Mouse (Mus musculus): Measurements from ENCODE around the gene Tmem135. TPM values are rescaled to one million over a fixed set of nuclear protein-coding genes. Genes with fewer than 3 reads are reported as not detected.

The Tmem135 gene
- polyA plus RNA-seq, 1 experiment: 27.6 TPM

GRCm38 (mm10) chr7:89258832-89259231 lies 145.2 kb downstream of the Tmem135 start:
- WGBS: 91% methylated on average over 2 of the region's 2 CpGs
- Histone ChIP-seq H3K36me3 (ENCODE audit: control insufficient read depth, insufficient read depth, low read length) (no peaks in the 10 kb centered on the region), H3K4me3 (ENCODE audit: extremely low read depth, insufficient read depth, insufficient read length) (no peak overlapping the region), H3K27ac (ENCODE audit: insufficient read depth, low read length) (no peak overlapping the region), H3K27me3 (ENCODE audit: control insufficient read depth, insufficient read depth, low read length) (no peaks in the 10 kb centered on the region), H3K4me1 (ENCODE audit: control insufficient read depth, insufficient read depth, insufficient read length) (no peaks in the 10 kb centered on the region)
- DNase-seq (ENCODE audit: low read depth in 1 of 2, low spot score in 2 of 2): no peak
- TF ChIP-seq POLR2A (IDR thresholded peaks at IDR 0.05; ENCODE audit: low read depth, low read length) (no peak), CTCF (IDR thresholded peaks at IDR 0.05; ENCODE audit: extremely low read depth, insufficient read depth, insufficient read length, insufficient replicate concordance) (no peak)

- Histone ChIP-seq H3K27ac (ENCODE audit: insufficient read depth, low read length) (no peak overlapping the region), H3K4me1 (ENCODE audit: control insufficient read depth, insufficient read depth, insufficient read length) (no peaks in the 10 kb centered on the region; the same call in 1 of the 2 replicates), H3K27me3 (ENCODE audit: control insufficient read depth, insufficient read depth, low read length) (no peaks in the 10 kb centered on the region), H3K36me3 (ENCODE audit: control insufficient read depth, insufficient read depth, low read length) (no peaks in the 10 kb centered on the region), H3K4me3 (ENCODE audit: extremely low read depth, insufficient read depth, insufficient read length) (no peak overlapping the region)
- TF ChIP-seq CTCF (IDR thresholded peaks at IDR 0.05; ENCODE audit: extremely low read depth, insufficient read depth, insufficient read length, insufficient replicate concordance) (no peak), POLR2A (IDR thresholded peaks at IDR 0.05; ENCODE audit: low read depth, low read length) (no peak)
- WGBS: 87% methylated on average over 4 of the region's 4 CpGs
- DNase-seq (ENCODE audit: low read depth in 1 of 2, low spot score in 2 of 2): no peak
Measured at GRCm38 (mm10) chr7:89257871-89258502, 146.0 kb downstream of the Tmem135 start.

GRCm38 (mm10) chr7:89253772-89254171 lies 150.2 kb downstream of the Tmem135 start:
- Histone ChIP-seq H3K27me3 (ENCODE audit: control insufficient read depth, insufficient read depth, low read length) (no peaks in the 10 kb centered on the region), H3K27ac (ENCODE audit: insufficient read depth, low read length) (no peak overlapping the region), H3K4me1 (ENCODE audit: control insufficient read depth, insufficient read depth, insufficient read length) (no peaks in the 10 kb centered on the region; the same call in 1 of the 2 replicates), H3K4me3 (ENCODE audit: extremely low read depth, insufficient read depth, insufficient read length) (no peak overlapping the region), H3K36me3 (ENCODE audit: control insufficient read depth, insufficient read depth, low read length) (no peaks in the 10 kb centered on the region)
- 54% methylated on average over 3 of the region's 3 CpGs for WGBS
- TF ChIP-seq CTCF (IDR thresholded peaks at IDR 0.05; ENCODE audit: extremely low read depth, insufficient read depth, insufficient read length, insufficient replicate concordance): no peak
- no peak for TF ChIP-seq POLR2A (IDR thresholded peaks at IDR 0.05; ENCODE audit: low read depth, low read length)
- no peak for DNase-seq (ENCODE audit: low read depth in 1 of 2, low spot score in 2 of 2)

- no peak overlapping the region for H3K27ac ChIP-seq (ENCODE audit: insufficient read depth, low read length)
- H3K27me3 ChIP-seq (ENCODE audit: control insufficient read depth, insufficient read depth, low read length): no peaks in the 10 kb centered on the region
- WGBS: 49% methylated on average over 2 of the region's 2 CpGs
- no peak for TF ChIP-seq POLR2A (IDR thresholded peaks at IDR 0.05; ENCODE audit: low read depth, low read length)
- TF ChIP-seq CTCF (IDR thresholded peaks at IDR 0.05; ENCODE audit: extremely low read depth, insufficient read depth, insufficient read length, insufficient replicate concordance): no peak
- H3K4me3 ChIP-seq (ENCODE audit: extremely low read depth, insufficient read depth, insufficient read length): no peak overlapping the region
- no peaks in the 10 kb centered on the region for H3K36me3 ChIP-seq (ENCODE audit: control insufficient read depth, insufficient read depth, low read length)
- no peaks in the 10 kb centered on the region; the same call in 1 of the 2 replicates for H3K4me1 ChIP-seq (ENCODE audit: control insufficient read depth, insufficient read depth, insufficient read length)
- no peak for DNase-seq (ENCODE audit: low read depth in 1 of 2, low spot score in 2 of 2)
Measured at GRCm38 (mm10) chr7:89253317-89253716, 150.7 kb downstream of the Tmem135 start.

GRCm38 (mm10) chr7:89251880-89252453 lies 152.1 kb downstream of the Tmem135 start:
- no peaks in the 10 kb centered on the region for H3K27me3 ChIP-seq (ENCODE audit: control insufficient read depth, insufficient read depth, low read length)
- no peak overlapping the region for H3K27ac ChIP-seq (ENCODE audit: insufficient read depth, low read length)
- WGBS: 91% methylated on average over 4 of the region's 4 CpGs
- TF ChIP-seq POLR2A (IDR thresholded peaks at IDR 0.05; ENCODE audit: low read depth, low read length) (no peak), CTCF (IDR thresholded peaks at IDR 0.05; ENCODE audit: extremely low read depth, insufficient read depth, insufficient read length, insufficient replicate concordance) (no peak)
- no peak overlapping the region for H3K4me3 ChIP-seq (ENCODE audit: extremely low read depth, insufficient read depth, insufficient read length)
- H3K36me3 ChIP-seq (ENCODE audit: control insufficient read depth, insufficient read depth, low read length): no peaks in the 10 kb centered on the region
- DNase-seq (ENCODE audit: low read depth in 1 of 2, low spot score in 2 of 2): no peak
- H3K4me1 ChIP-seq (ENCODE audit: control insufficient read depth, insufficient read depth, insufficient read length): peaks cover 4% of the 10 kb centered on the region; the same call in 1 of the 2 replicates

- Histone ChIP-seq H3K27me3 (ENCODE audit: control insufficient read depth, insufficient read depth, low read length) (no peaks in the 10 kb centered on the region), H3K4me1 (ENCODE audit: control insufficient read depth, insufficient read depth, insufficient read length) (peaks cover 5% of the 10 kb centered on the region; the same call in 1 of the 2 replicates), H3K27ac (ENCODE audit: insufficient read depth, low read length) (no peak overlapping the region), H3K36me3 (ENCODE audit: control insufficient read depth, insufficient read depth, low read length) (no peaks in the 10 kb centered on the region), H3K4me3 (ENCODE audit: extremely low read depth, insufficient read depth, insufficient read length) (no peak overlapping the region)
- TF ChIP-seq CTCF (IDR thresholded peaks at IDR 0.05; ENCODE audit: extremely low read depth, insufficient read depth, insufficient read length, insufficient replicate concordance) (no peak), POLR2A (IDR thresholded peaks at IDR 0.05; ENCODE audit: low read depth, low read length) (no peak)
- WGBS: 8% methylated on average over 7 of the region's 7 CpGs
- peak; percentile 53 to 71 for DNase-seq (ENCODE audit: low read depth in 1 of 2, low spot score in 2 of 2)
Measured at GRCm38 (mm10) chr7:89248135-89248850, 155.7 kb downstream of the Tmem135 start.

Measured in spleen, adult 2 months (tissue).